Mouse (Mus musculus) adrenal gland, adult 2 months (tissue): ENCODE measurements around the gene Vmn2r3. TPM values are rescaled to one million over a fixed set of nuclear protein-coding genes. Genes with fewer than 3 reads are reported as not detected.
"Not testable (repeated sequence)": the region's sequence is repeated elsewhere in the genome, so short reads cannot be mapped to it uniquely, and the experiment has no call there.

ENCODE experiments used
- DNase-seq: peaks from one replicate; pipeline ENCODE4 v3.0.0; 2021
- long read RNA-seq: library from polyadenylated mRNA; stranded (forward); transcript quantifications from one replicate; pipeline ENCODE4 v2.0.0, GENCODE M21; 2021
- polyA plus RNA-seq: library from polyadenylated mRNA; depleted of rRNA; stranded (reverse); fragments of >200 nt; gene quantifications from 2 replicates; pipeline ENCODE4 v1.2.3, GENCODE M21; 2012; rRNA removed
- total RNA-seq, 2 experiments: library from RNA; stranded (reverse); gene quantifications; 2 replicates each; pipeline ENCODE4 v1.2.3; 2021

Gene Vmn2r3
- total RNA-seq, result not detected
- not detected in 2 replicates for polyA plus RNA-seq
- long read RNA-seq, result 0 reads

DNA sequence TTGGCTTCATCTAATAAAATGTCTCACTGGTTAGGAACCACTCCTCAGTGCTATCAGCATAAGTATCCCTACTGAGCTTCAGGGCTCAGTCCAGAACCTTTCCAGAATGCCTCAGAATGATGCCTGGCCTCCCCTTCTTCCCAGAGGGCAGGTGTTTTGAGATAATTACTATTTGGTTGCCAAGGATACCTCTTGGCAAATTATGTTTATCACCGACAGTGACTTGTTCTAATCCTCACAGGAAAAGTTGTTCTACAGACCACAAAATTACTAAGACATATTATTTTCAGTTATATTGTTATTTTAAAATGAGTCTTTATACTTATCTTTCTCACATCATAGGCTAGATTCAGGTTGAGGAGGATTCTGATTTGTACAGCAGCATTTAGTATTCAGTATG lies at the start of gene Vmn2r3:
Vmn2r3 (minus strand) TSS at position 101 of the 400 bp plus-strand sequence.
- no peak for DNase-seq

DNA sequence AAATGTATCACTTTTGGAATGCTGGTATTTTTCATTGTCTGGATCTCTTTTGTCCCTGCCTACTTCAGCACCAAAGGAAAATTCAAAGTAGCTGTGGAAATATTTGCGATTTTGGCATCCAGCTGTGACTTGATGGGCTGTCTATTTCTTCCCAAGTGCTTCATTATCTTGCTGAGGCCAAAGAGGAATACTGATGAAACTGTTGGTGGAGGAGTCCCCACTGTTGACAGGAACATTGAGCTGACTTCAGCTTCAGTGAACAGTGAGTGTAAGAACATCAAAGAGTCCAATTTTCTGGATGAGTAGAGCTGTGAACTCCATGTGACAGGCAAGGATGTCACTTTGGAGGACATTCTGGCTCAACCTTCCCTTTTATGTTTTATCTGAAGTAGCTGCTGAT lies 43.0 kb upstream of the Vmn2r3 start:
- no peak for DNase-seq

DNA sequence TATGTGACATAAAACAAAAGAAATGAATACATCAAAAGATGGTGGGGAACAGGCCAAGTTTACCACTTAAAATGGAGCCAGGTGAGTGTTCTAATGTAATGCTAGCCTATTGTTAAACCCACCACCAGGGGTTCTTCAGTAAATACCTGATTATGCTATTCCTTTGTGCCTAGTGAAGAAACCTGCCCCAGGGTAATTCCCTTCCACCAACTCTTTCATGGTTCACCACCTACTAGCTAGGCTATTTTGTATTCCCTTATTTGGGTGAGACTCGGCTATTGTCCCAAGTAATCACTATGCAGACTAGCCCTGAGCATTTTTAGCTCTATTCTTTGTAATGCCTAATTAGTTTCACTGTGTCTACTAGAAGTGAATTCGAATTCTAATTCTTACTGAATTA lies 32.3 kb upstream of the Vmn2r3 start:
- no peak for DNase-seq

DNA sequence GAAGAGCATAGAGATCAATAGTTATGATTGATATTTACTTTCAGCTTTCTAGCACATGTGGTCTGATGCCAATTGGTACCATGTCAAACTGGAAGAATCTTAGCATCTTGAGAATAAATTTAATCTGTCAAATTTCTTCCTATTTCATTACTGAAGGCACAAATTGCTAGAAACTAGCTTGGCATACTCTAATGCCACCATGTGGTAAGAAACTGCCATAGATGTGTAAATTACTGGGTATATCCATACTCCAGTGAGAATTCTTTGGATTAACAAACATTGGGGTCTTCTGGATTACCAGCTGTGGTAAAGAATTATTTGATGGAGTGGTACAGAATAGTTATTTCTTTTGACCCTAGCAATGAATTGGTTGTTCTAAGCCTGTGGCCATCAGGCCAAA lies 17.3 kb upstream of the Vmn2r3 start:
- DNase-seq, result no peak

DNA sequence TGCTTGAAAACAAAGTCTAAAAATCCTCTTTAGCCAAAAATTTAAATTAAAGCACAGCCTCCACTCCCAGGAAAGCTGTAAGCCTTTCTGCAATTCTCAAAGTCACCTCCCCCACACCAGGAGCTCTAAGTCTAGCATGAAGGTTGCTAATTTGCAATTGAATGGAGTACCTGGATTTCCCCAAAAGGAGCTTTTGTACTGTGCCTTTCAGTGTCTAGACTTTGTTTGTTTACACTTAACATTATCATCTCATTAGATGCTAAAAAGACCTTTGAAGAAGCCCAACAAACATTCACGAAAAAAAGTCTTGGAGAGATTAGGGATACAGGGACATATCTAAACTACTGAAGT lies 23.8 kb downstream of the Vmn2r3 start:
- DNase-seq, result no peak

DNA sequence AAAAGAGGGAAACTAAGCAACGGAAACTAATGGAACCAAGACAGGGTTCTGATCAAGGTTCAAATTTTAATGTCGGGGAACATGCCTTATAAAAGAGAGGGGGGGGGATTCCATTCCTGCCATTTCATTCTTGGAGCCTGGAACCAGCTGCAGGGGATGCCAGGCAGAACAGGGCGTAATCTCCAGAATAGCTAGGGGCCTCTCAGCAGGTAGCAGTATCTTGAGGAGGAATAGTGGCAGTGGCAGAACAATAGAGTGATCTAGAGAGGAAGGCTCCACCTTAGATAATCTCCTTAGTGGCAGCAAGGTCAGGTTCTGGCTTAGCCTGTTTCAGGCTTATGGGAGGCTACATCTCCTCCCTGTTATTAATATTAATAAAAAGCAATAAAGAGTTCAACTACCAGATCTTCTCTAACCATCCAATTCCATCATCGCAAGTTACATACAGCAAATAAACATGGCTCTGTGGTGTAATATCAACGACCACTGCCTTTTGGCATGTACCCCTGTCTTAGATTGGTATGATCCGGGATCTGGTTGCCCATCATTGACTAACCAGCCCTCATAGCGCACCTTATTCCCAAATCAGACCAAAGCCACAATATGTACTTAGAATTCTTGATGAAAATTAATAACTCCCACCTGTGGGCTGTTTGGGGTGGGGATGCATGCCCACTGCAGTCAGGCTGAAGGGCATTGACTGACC lies 24.3 kb downstream of the Vmn2r3 start:
- not testable (repeated sequence) for DNase-seq

DNA sequence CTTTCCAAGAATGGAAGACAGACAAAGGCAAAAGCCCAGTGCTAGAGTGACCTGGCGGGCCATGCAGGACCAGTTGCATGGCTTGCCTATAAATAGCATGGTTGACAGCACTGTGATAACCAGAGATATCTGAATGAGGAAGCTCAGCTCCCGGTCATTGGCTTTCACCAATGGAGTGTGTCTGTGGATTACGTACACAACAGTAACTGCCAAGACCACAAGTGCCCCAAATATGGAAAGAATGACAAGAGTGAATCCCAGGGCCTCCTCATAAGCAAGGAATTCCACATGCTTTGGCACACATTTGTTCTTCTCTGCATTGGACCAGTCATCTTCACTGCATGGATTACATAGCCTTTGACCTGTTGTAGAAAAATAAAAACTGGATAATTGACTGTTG lies 29.9 kb downstream of the Vmn2r3 start:
- no peak for DNase-seq

DNA sequence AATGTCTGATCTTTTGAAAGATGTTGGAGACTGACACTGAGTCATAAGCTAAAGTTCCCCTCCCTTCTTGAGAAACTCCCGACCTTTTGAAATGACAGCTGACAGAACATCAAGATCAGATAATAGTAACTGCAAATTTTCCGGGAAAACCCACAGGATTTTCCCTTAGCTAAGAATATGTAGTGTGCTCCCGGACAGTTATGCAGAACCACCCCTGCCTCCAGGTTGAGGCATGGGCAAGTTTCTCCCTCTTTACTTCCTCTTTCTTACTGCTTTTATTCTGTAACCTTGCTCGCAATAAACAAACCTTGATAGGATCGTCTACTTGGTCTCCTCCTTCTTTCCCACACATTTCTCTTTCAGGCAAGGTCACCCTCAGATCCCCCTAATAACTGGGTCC lies 37.9 kb downstream of the Vmn2r3 start:
- no peak for DNase-seq

DNA sequence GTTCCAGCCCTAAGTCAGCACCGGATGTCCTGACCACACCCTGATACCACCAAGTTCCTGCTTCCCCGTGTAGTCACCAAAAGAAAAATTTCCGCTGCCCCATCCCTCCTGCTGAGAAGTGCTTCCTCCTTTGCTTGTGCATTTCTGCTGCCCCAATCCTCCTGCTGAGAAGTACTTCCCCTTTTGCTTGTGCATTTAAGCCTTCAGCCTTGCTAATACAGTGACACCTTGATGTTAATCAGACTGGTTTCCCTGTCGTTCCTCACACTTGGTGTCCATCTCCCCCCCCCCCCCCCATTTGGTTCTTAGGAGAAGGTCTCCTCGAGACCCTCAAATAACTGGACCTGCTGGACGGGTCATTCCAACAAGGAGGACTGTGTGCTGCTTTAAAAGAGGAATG lies 39.0 kb downstream of the Vmn2r3 start:
- DNase-seq, result not testable (repeated sequence)

DNA sequence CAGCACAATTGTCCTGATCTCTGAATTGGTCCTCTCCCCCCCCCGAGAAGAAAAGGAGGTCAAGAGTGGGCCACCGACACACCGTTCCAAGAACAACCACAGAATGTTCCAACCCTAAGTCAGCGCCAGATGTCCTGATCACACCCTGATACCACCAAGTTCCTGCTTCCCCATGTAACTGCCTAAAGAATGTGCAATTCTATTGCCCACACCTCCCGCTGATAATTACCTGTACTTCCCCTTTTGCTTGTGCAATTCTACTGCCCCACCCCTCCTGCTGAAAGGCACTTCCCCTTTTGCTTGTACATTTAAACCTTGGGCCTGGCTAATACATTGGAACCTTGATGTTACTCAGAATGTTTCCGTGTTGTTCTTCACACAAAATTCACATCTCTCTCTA lies 54.0 kb downstream of the Vmn2r3 start:
- DNase-seq, result not testable (repeated sequence)

DNA sequence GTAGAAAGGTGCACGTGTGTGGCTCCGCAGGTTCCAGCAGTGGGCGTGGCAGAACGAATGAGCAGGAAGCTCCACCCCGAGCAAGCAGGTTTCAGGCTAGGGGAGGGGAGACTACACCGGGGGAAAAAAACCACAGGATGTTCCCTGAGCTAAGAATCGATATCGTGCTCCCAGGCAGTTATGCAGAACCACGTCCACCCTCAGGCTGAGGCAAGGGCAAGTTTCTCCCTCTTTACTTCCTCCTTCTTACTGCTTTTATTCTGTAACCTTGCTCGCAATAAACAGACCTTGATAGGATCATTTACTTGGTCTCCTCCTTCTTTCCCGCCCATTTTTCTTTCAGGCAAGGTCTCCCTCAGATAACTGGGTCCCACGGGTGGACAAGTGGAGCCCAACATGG lies 55.9 kb downstream of the Vmn2r3 start:
- DNase-seq, result not testable (repeated sequence)

DNA sequence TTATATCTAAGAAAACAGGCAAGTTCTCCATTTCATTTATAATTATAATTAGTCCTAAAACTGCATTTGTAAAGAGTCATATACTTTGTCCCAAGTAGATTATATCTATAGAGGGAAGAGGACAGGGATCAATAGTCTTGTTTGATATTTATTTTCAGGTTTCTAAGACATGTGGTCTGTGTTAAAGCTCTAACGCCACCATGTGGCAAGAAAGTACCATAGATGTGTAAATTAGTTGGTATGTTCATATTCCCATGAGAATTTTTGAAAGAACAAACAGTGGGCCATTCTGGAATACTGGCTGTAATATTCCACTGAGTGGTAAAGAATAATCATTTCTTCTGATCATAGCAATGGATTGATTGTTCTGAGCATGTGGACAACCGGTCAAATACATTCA lies 62.3 kb downstream of the Vmn2r3 start:
- DNase-seq, result no peak

Other genes starting within 250 kb of the Vmn2r3 start
- gene Vmn2r1, start 208.2 kb downstream of the Vmn2r3 start, total RNA-seq, result under 1 TPM; 0.09 to 0.21 TPM
- gene Vmn2r1, start 208.2 kb downstream of the Vmn2r3 start, polyA plus RNA-seq, result 0.06 TPM in 2 replicates
- gene Vmn2r2, start 147.8 kb downstream of the Vmn2r3 start, total RNA-seq, result not detected
- gene Vmn2r2, start 147.8 kb downstream of the Vmn2r3 start, polyA plus RNA-seq, result not detected in 2 replicates
- gene Vmn2r4, start 125.7 kb upstream of the Vmn2r3 start, total RNA-seq, result not detected
- gene Vmn2r4, start 125.7 kb upstream of the Vmn2r3 start, polyA plus RNA-seq, result not detected in 2 replicates
- not detected for gene Vmn2r5, start 220.1 kb upstream of the Vmn2r3 start, total RNA-seq
- not detected in 2 replicates for gene Vmn2r5, start 220.1 kb upstream of the Vmn2r3 start, polyA plus RNA-seq